Mouse (Mus musculus) limb, embryonic 15.5 days (tissue): ENCODE data around the gene Hpcal1. TPM values are rescaled to one million over a fixed set of nuclear protein-coding genes. Genes with fewer than 3 reads are reported as not detected.

ENCODE experiments used
- ATAC-seq: fragments of 200-750 bp; cut with Nextera tagmentation; 2 replicates; pipeline ENCODE4 v1.8.0; 2017; ENCODE audit warnings: low read depth, moderate TSS enrichment; ENCODE audit not compliant: insufficient number of reproducible peaks, low FRiP score, low TSS enrichment
- H3K27ac ChIP-seq: fragments of 300-500 bp; sonication (generic); 2 replicates; pipeline ENCODE4 v1.5.1; 2015; ENCODE audit warnings: moderate library complexity, mild to moderate bottlenecking, inconsistent platforms
- H3K27me3 ChIP-seq: fragments of 300-500 bp; sonication (generic); 2 replicates; pipeline ENCODE4 v1.6.1; 2015; ENCODE audit warnings: inconsistent platforms
- H3K36me3 ChIP-seq: fragments of 300-500 bp; sonication (generic); 2 replicates; pipeline ENCODE4 v1.6.1; 2015; ENCODE audit warnings: inconsistent platforms
- H3K4me1 ChIP-seq: fragments of 300-500 bp; sonication (generic); 2 replicates; pipeline ENCODE4 v1.6.1; 2015; ENCODE audit warnings: inconsistent platforms
- H3K4me2 ChIP-seq: fragments of 300-500 bp; sonication (generic); 2 replicates; pipeline ENCODE4 v1.6.1; 2015; ENCODE audit warnings: mild to moderate bottlenecking, inconsistent platforms
- H3K4me3 ChIP-seq: fragments of 300-500 bp; sonication (generic); 2 replicates; pipeline ENCODE4 v1.5.1; 2015; ENCODE audit warnings: mild to moderate bottlenecking, inconsistent platforms
- H3K9ac ChIP-seq: fragments of 300-500 bp; sonication (generic); 2 replicates; pipeline ENCODE4 v1.6.1; 2015; ENCODE audit warnings: inconsistent platforms
- H3K9me3 ChIP-seq: fragments of 300-500 bp; sonication (generic); 2 replicates; pipeline ENCODE4 v1.6.1; 2016; ENCODE audit warnings: inconsistent platforms
- WGBS: fragments of 180-500 bp; shearing (Covaris S2); methylation state at CpG from one replicate; pipeline ENCODE4 v1.1.7; 2015; 5-methylcytosine and 5-hydroxymethylcytosine counted together
- polyA plus RNA-seq: library from polyadenylated mRNA; unstranded; fragments of >200 nt; fragmentation: Nextera tagmentation; extraction: Ambion mirVana; gene quantifications from 2 replicates; pipeline ENCODE4 v1.2.1, GENCODE M21; 2015

Hpcal1 gene
- polyA plus RNA-seq, 1 experiment from 2014 or later: 39.1 TPM

GRCm38 (mm10) chr12:17722452-17723181 is 32.0 kb downstream of the Hpcal1 start:
- no peak overlapping the region for H3K9ac ChIP-seq
- no peaks in the 10 kb centered on the region for H3K27me3 ChIP-seq
- WGBS: 91% methylated on average over 13 of the region's 13 CpGs
- peaks cover 31% of the 10 kb centered on the region for H3K4me1 ChIP-seq
- H3K4me2 ChIP-seq: no peak overlapping the region
- H3K4me3 ChIP-seq: no peak overlapping the region
- H3K36me3 ChIP-seq: no peaks in the 10 kb centered on the region
- no peaks in the 10 kb centered on the region for H3K9me3 ChIP-seq
- H3K27ac ChIP-seq: no peak overlapping the region
- no peak for ATAC-seq

GRCm38 (mm10) chr12:17723182-17723570 is 32.5 kb downstream of the Hpcal1 start:
- Histone ChIP-seq H3K9ac (no peak overlapping the region), H3K9me3 (no peaks in the 10 kb centered on the region), H3K36me3 (no peaks in the 10 kb centered on the region), H3K27me3 (no peaks in the 10 kb centered on the region), H3K27ac (no peak overlapping the region; the same call in 1 of the 2 replicates), H3K4me1 (peaks cover 37% of the 10 kb centered on the region), H3K4me2 (no peak overlapping the region), H3K4me3 (no peak overlapping the region)
- no peak for ATAC-seq
- 76% methylated on average over 1 of the region's 1 CpGs for WGBS

- Histone ChIP-seq H3K4me1 (peaks cover 45% of the 10 kb centered on the region), H3K9me3 (no peaks in the 10 kb centered on the region), H3K4me2 (no peak overlapping the region), H3K36me3 (no peaks in the 10 kb centered on the region), H3K27ac (no peak overlapping the region), H3K27me3 (no peaks in the 10 kb centered on the region), H3K4me3 (no peak overlapping the region), H3K9ac (no peak overlapping the region)
- WGBS: 58% methylated on average over 6 of the region's 6 CpGs
- no peak for ATAC-seq
Observed at GRCm38 (mm10) chr12:17723999-17724398, 33.3 kb downstream of the Hpcal1 start.

GRCm38 (mm10) chr12:17724412-17725090 is 33.9 kb downstream of the Hpcal1 start:
- H3K27me3 ChIP-seq: no peaks in the 10 kb centered on the region
- no peak overlapping the region for H3K9ac ChIP-seq
- no peak overlapping the region for H3K27ac ChIP-seq
- peaks cover 49% of the 10 kb centered on the region for H3K4me1 ChIP-seq
- H3K4me2 ChIP-seq: no peak overlapping the region
- H3K9me3 ChIP-seq: no peaks in the 10 kb centered on the region
- no peak for ATAC-seq
- H3K4me3 ChIP-seq: no peak overlapping the region
- H3K36me3 ChIP-seq: no peaks in the 10 kb centered on the region
- WGBS: 54% methylated on average over 3 of the region's 3 CpGs

- Histone ChIP-seq H3K36me3 (no peaks in the 10 kb centered on the region), H3K9ac (no peak overlapping the region), H3K4me1 (peaks cover 49% of the 10 kb centered on the region), H3K4me3 (no peak overlapping the region), H3K9me3 (no peaks in the 10 kb centered on the region), H3K27ac (no peak overlapping the region), H3K4me2 (no peak overlapping the region), H3K27me3 (no peaks in the 10 kb centered on the region)
- 68% methylated on average over 6 of the region's 6 CpGs for WGBS
- ATAC-seq: no peak
Observed at GRCm38 (mm10) chr12:17725592-17725991, 34.9 kb downstream of the Hpcal1 start.

GRCm38 (mm10) chr12:17726576-17727320 is 36.1 kb downstream of the Hpcal1 start:
- WGBS: 59% methylated on average over 10 of the region's 10 CpGs
- Histone ChIP-seq H3K4me3 (no peak overlapping the region), H3K9me3 (no peaks in the 10 kb centered on the region), H3K4me1 (peaks cover 49% of the 10 kb centered on the region), H3K9ac (no peak overlapping the region), H3K27me3 (no peaks in the 10 kb centered on the region), H3K36me3 (0 out of 2 replicates have a peak, but pooled peaks cover 3% of the 10 kb centered on the region), H3K27ac (no peak overlapping the region), H3K4me2 (no peak overlapping the region)
- ATAC-seq: no peak

- peaks cover 57% of the 10 kb centered on the region for H3K4me1 ChIP-seq
- 0 out of 2 replicates have a peak, but pooled peaks have one; percentile 40 for ATAC-seq
- peak overlapping the region; percentile 24; the same call in 1 of the 2 replicates for H3K4me2 ChIP-seq
- H3K36me3 ChIP-seq: 0 out of 2 replicates have a peak, but pooled peaks cover 3% of the 10 kb centered on the region
- no peaks in the 10 kb centered on the region for H3K27me3 ChIP-seq
- no peaks in the 10 kb centered on the region for H3K9me3 ChIP-seq
- peak overlapping the region; percentile 43; the same call in 1 of the 2 replicates for H3K27ac ChIP-seq
- no peak overlapping the region for H3K9ac ChIP-seq
- H3K4me3 ChIP-seq: no peak overlapping the region
- 32% methylated on average over 13 of the region's 13 CpGs for WGBS
Observed at GRCm38 (mm10) chr12:17727676-17728339, 37.2 kb downstream of the Hpcal1 start.

GRCm38 (mm10) chr12:17729211-17729900 is 38.7 kb downstream of the Hpcal1 start:
- 58% methylated on average over 13 of the region's 13 CpGs for WGBS
- no peaks in the 10 kb centered on the region for H3K27me3 ChIP-seq
- no peak overlapping the region for H3K9ac ChIP-seq

GRCm38 (mm10) chr12:17732006-17732405 is 41.4 kb downstream of the Hpcal1 start:
- H3K27ac ChIP-seq: no peak overlapping the region
- peaks cover 45% of the 10 kb centered on the region for H3K4me1 ChIP-seq
- H3K4me2 ChIP-seq: no peak overlapping the region
- H3K9me3 ChIP-seq: no peaks in the 10 kb centered on the region
- WGBS: 71% methylated on average over 7 of the region's 7 CpGs
- no peak overlapping the region for H3K4me3 ChIP-seq
- no peak overlapping the region for H3K9ac ChIP-seq
- H3K36me3 ChIP-seq: 0 out of 2 replicates have a peak, but pooled peaks cover 3% of the 10 kb centered on the region
- ATAC-seq: no peak
- H3K27me3 ChIP-seq: no peaks in the 10 kb centered on the region

More at GRCm38 (mm10) chr12:17729211-17729900, 38.7 kb downstream of the Hpcal1 start:
- Histone ChIP-seq H3K4me2 (no peak overlapping the region), H3K27ac (0 out of 2 replicates have a peak overlapping the region, but pooled peaks have one; percentile 51), H3K4me1 (peaks cover 66% of the 10 kb centered on the region), H3K4me3 (no peak overlapping the region), H3K36me3 (0 out of 2 replicates have a peak, but pooled peaks cover 3% of the 10 kb centered on the region), H3K9me3 (no peaks in the 10 kb centered on the region)
- no peak for ATAC-seq

GRCm38 (mm10) chr12:17732546-17732945 is 41.9 kb downstream of the Hpcal1 start:
- no peaks in the 10 kb centered on the region for H3K27me3 ChIP-seq
- peaks cover 41% of the 10 kb centered on the region for H3K4me1 ChIP-seq
- no peak for ATAC-seq
- H3K4me3 ChIP-seq: no peak overlapping the region
- H3K36me3 ChIP-seq: 0 out of 2 replicates have a peak, but pooled peaks cover 3% of the 10 kb centered on the region
- 79% methylated on average over 4 of the region's 4 CpGs for WGBS
- H3K9me3 ChIP-seq: no peaks in the 10 kb centered on the region
- H3K4me2 ChIP-seq: no peak overlapping the region
- peak overlapping the region; percentile 69 for H3K27ac ChIP-seq
- no peak overlapping the region for H3K9ac ChIP-seq
